In the genomic region with DNA sequence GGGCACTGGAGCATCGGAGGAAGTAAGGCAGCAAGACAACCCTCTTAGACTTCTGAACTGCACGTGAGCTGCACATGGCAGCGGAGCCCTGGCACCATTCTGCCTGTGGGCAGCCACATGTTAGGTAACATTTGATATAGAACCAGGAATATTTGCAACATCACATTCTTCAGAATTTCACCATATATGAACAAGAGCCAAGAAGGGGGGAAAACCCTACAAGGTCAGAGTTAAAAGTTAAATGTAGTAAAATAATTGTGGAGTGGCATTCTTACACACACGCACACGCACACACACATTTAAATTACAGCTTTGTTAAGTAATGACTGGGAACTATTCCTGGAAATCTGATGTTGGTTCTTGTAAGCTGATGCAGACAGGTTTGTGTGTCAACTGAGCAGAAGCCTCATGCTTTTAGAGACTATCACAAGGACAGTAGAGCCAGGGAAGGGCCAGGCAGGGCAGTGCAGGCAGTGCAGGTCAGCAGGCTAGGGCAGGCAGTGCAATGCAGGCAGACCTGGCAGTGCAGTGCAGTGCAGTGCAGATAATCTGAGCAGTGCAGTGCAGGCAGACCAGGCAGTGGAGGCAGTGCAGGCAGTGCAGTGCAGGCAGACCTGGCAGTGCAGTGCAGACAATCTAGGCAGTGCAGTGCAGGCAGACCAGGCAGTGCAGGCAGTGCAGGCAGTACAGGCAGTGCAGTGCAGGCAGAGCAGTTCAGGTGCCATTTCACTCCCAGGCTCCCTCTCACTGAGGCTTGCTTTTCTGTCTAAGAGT, we compare ENCODE assay signal across 9 mouse cellular contexts. TPM values are rescaled to one million over a fixed set of nuclear protein-coding genes. Genes with fewer than 3 reads are reported as not detected.
A peak's percentile ranks its signal among the peaks of the same experiment; 100 is the strongest.
DNase-seq lines count a peak whose midpoint lies in the region; ATAC-seq and TF ChIP-seq lines count a peak whose summit lies in the region.
"Had no signal": no experiment of that assay in that cellular context is flagged by ENCODE, and none has a peak within 500 bp of the region (broad histone marks: within the 10 kb centered on the region; RNA-seq: fewer than 3 reads in every experiment).

No protein-coding gene starts in this region.

- H3K9ac ChIP-seq in liver, embryonic 12.5 days: no peak overlapping the region
- no peak overlapping the region for H3K9ac ChIP-seq in liver, postnatal 0 days (replicated peaks)
- H3K9ac ChIP-seq in forebrain, embryonic 14.5 days (ENCODE audit: low read length): no peak overlapping the region
- no peak overlapping the region for H3K9ac ChIP-seq in midbrain, embryonic 16.5 days (ENCODE audit: low read depth, low read length)
- H3K9ac ChIP-seq in heart, adult 2 months (ENCODE audit: low read depth, low read length): no peak overlapping the region
- H3K9ac ChIP-seq: limb, embryonic 15.5 days had no signal

- intact Hi-C loops in heart, adult 2 months (cut with DNase I): loop anchor here (1.0 kb wide), 1 partner anchor 11 kb away; no protein-coding TSS in a partner anchor

- peak; percentile 30; the same call in 1 of the 2 replicates for ATAC-seq in liver, embryonic 12.5 days
- no peak for ATAC-seq in liver, postnatal 0 days
- peak; percentile 55 for ATAC-seq in forebrain, embryonic 14.5 days
- peak; percentile 60; the same call in 1 of the 2 replicates for ATAC-seq in midbrain, embryonic 16.5 days

- no peaks in the 10 kb centered on the region for H3K27me3 ChIP-seq in liver, embryonic 12.5 days (replicated peaks)
- H3K27me3 ChIP-seq in liver, postnatal 0 days (ENCODE audit: insufficient read depth, low read length): no peaks in the 10 kb centered on the region
- H3K27me3 ChIP-seq in forebrain, embryonic 14.5 days (replicated peaks; ENCODE audit: control insufficient read depth, insufficient read depth, low read length): no peaks in the 10 kb centered on the region
- H3K27me3 ChIP-seq in midbrain, embryonic 16.5 days (ENCODE audit: control insufficient read depth, insufficient read depth, low read depth, low read length): no peaks in the 10 kb centered on the region
- H3K27me3 ChIP-seq in heart, adult 2 months (ENCODE audit: control insufficient read depth, insufficient read depth, low read length): no peaks in the 10 kb centered on the region
- H3K27me3 ChIP-seq: limb, embryonic 15.5 days had no signal

- H3K36me3 ChIP-seq in liver, embryonic 12.5 days: peaks cover 15% of the 10 kb centered on the region; the same call in 1 of the 2 replicates
- H3K36me3 ChIP-seq in liver, postnatal 0 days (replicated peaks; ENCODE audit: insufficient read depth, low read length): no peaks in the 10 kb centered on the region
- H3K36me3 ChIP-seq in forebrain, embryonic 14.5 days (ENCODE audit: control insufficient read depth, insufficient read depth, low read length): no peaks in the 10 kb centered on the region
- no peaks in the 10 kb centered on the region for H3K36me3 ChIP-seq in midbrain, embryonic 16.5 days (ENCODE audit: control insufficient read depth, insufficient read depth, low read length)
- H3K36me3 ChIP-seq in heart, adult 2 months (ENCODE audit: control insufficient read depth, insufficient read depth, low read length): peaks cover 2% of the 10 kb centered on the region; the same call in 1 of the 2 replicates

- H3K79me2 ChIP-seq in heart, adult 2 months (replicated peaks; ENCODE audit: control insufficient read depth, insufficient read depth, low read length): peaks cover 1% of the 10 kb centered on the region; the same call in 1 of the 2 replicates

- no peak for TF ChIP-seq CTCF in liver, postnatal 0 days (IDR thresholded peaks at IDR 0.05; ENCODE audit: low read depth)
- no peak for TF ChIP-seq CTCF in cortical plate, adult 2 months (IDR thresholded peaks at IDR 0.05; ENCODE audit: extremely low read depth, insufficient read depth, low read length)
- TF ChIP-seq CTCF in heart, adult 2 months (IDR thresholded peaks at IDR 0.05): no peak

- H3K4me2 ChIP-seq in liver, embryonic 12.5 days: no peak overlapping the region
- no peak overlapping the region for H3K4me2 ChIP-seq in liver, postnatal 0 days (ENCODE audit: low read depth, low read length)
- H3K4me2 ChIP-seq in forebrain, embryonic 14.5 days (ENCODE audit: low read length): no peak overlapping the region
- H3K4me2 ChIP-seq in midbrain, embryonic 16.5 days (ENCODE audit: low read length): no peak overlapping the region
- H3K4me2 ChIP-seq: limb, embryonic 15.5 days had no signal

- H3K4me1 ChIP-seq in liver, embryonic 12.5 days: no peaks in the 10 kb centered on the region
- H3K4me1 ChIP-seq in liver, postnatal 0 days (ENCODE audit: insufficient read depth): no peaks in the 10 kb centered on the region
- H3K4me1 ChIP-seq in cortical plate, adult 2 months (ENCODE audit: control insufficient read depth, insufficient read depth, low read length): peaks cover 8% of the 10 kb centered on the region
- no peaks in the 10 kb centered on the region for H3K4me1 ChIP-seq in forebrain, embryonic 14.5 days (ENCODE audit: control insufficient read depth, insufficient read depth, low read length)
- peaks cover 5% of the 10 kb centered on the region; the same call in 1 of the 2 replicates for H3K4me1 ChIP-seq in midbrain, embryonic 16.5 days (ENCODE audit: control insufficient read depth, insufficient read depth, low read length)
- no peaks in the 10 kb centered on the region for H3K4me1 ChIP-seq in heart, adult 2 months (ENCODE audit: control insufficient read depth, insufficient read depth, low read length)

- WGBS in liver, embryonic 12.5 days (ENCODE audit: insufficient replicate concordance): 77% methylated on average over 5 of the region's 5 CpGs
- WGBS in liver, postnatal 0 days (ENCODE audit: insufficient replicate concordance): 85% methylated on average over 5 of the region's 5 CpGs
- WGBS in forebrain, embryonic 14.5 days: 96% methylated on average over 5 of the region's 5 CpGs
- WGBS in midbrain, embryonic 16.5 days: 96% methylated on average over 5 of the region's 5 CpGs
- 93% methylated on average over 5 of the region's 5 CpGs for WGBS in heart, adult 2 months

- H3K27ac ChIP-seq in liver, embryonic 12.5 days: no peak overlapping the region
- no peak overlapping the region for H3K27ac ChIP-seq in liver, postnatal 0 days (ENCODE audit: low read depth)
- H3K27ac ChIP-seq in cortical plate, adult 2 months (ENCODE audit: insufficient read depth, low read length): peak overlapping the region; percentile 87
- H3K27ac ChIP-seq in forebrain, embryonic 14.5 days (ENCODE audit: low read depth, low read length): no peak overlapping the region
- no peak overlapping the region for H3K27ac ChIP-seq in midbrain, embryonic 16.5 days (ENCODE audit: low read length)
- no peak overlapping the region for H3K27ac ChIP-seq in heart, adult 2 months
- H3K27ac ChIP-seq: limb, embryonic 15.5 days had no signal

- H3K9me3 ChIP-seq in liver, embryonic 12.5 days (replicated peaks): no peaks in the 10 kb centered on the region
- no peaks in the 10 kb centered on the region; the same call in 1 of the 2 replicates for H3K9me3 ChIP-seq in liver, postnatal 0 days (ENCODE audit: low read length)
- H3K9me3 ChIP-seq in forebrain, embryonic 14.5 days (replicated peaks; ENCODE audit: control insufficient read depth, low read length): no peaks in the 10 kb centered on the region
- H3K9me3 ChIP-seq in midbrain, embryonic 16.5 days (replicated peaks; ENCODE audit: control insufficient read depth, low read length, poor library complexity, severe bottlenecking): no peaks in the 10 kb centered on the region
- H3K9me3 ChIP-seq: limb, embryonic 15.5 days had no signal

- DNase-seq in liver, postnatal 0 days: no peak
- DNase-seq in forebrain, embryonic 14.5 days (ENCODE audit: low spot score): no peak
- no peak for DNase-seq in ovary, postnatal 14 days (ENCODE audit: low spot score)
- DNase-seq in heart, adult 2 months: no peak
- DNase-seq: heart, postnatal 14 days had no signal

- no peak overlapping the region for H3K4me3 ChIP-seq in liver, embryonic 12.5 days
- H3K4me3 ChIP-seq in liver, postnatal 0 days (ENCODE audit: low read depth, low read length): no peak overlapping the region
- H3K4me3 ChIP-seq in cortical plate, adult 2 months (ENCODE audit: insufficient read depth, low read length): no peak overlapping the region
- no peak overlapping the region for H3K4me3 ChIP-seq in forebrain, embryonic 14.5 days (ENCODE audit: low read depth, low read length)
- no peak overlapping the region for H3K4me3 ChIP-seq in midbrain, embryonic 16.5 days (ENCODE audit: low read depth, low read length)
- no peak overlapping the region for H3K4me3 ChIP-seq in heart, adult 2 months
- H3K4me3 ChIP-seq: limb, embryonic 15.5 days had no signal

- no peak for TF ChIP-seq EP300 in liver, postnatal 0 days (IDR thresholded peaks at IDR 0.05; ENCODE audit: low read depth)
- no peak for TF ChIP-seq EP300 in heart, adult 2 months (IDR thresholded peaks at IDR 0.05; ENCODE audit: insufficient read depth, low read depth, low read length)

- no peak for TF ChIP-seq POLR2A in cortical plate, adult 2 months (IDR thresholded peaks at IDR 0.05; ENCODE audit: extremely low read depth, insufficient read depth, low read length)
- no peak for TF ChIP-seq POLR2A in heart, adult 2 months (IDR thresholded peaks at IDR 0.05; ENCODE audit: insufficient read depth, low read depth, low read length)

RNA-seq across cellular contexts. Expression of a gene that starts 38.3 kb away (rescaled TPM):
- 8.0 and 8.8 TPM in 2 replicates for polyA plus RNA-seq in liver, embryonic 12.5 days (2016; fragmentation: Nextera tagmentation; extraction: Ambion mirVana)
- polyA plus RNA-seq in liver, postnatal 0 days (2015; fragmentation: Nextera tagmentation; extraction: Ambion mirVana): 2.0 and 2.3 TPM in 2 replicates
- polyA plus RNA-seq in cortical plate, adult 2 months (2012; rRNA removed): 58.0 and 61.6 TPM in 2 replicates
- polyA plus RNA-seq in forebrain, embryonic 14.5 days (2014; fragmentation: Nextera tagmentation; extraction: Ambion mirVana): 17.4 and 30.3 TPM in 2 replicates
- polyA plus RNA-seq in midbrain, embryonic 16.5 days (2015; fragmentation: Nextera tagmentation; extraction: Ambion mirVana): 39.8 and 40.2 TPM in 2 replicates
- total RNA-seq in heart, adult 2 months (2021): 10 to 100 TPM; 10.9 to 11.1 TPM
- 6.4 and 7.3 TPM in 2 replicates for polyA plus RNA-seq in heart, adult 2 months (2012; rRNA removed)
